Mouse (Mus musculus) ES-E14 (cell line): ENCODE results near the gene Zfp963. TPM values are rescaled to one million over a fixed set of nuclear protein-coding genes. Genes with fewer than 3 reads are reported as not detected.

ENCODE experiments used
- DNase-seq: peaks from one replicate; pipeline ENCODE4 v3.0.0-alpha.2; 2013; ENCODE audit warnings: low read depth, low spot score
- H3K27ac ChIP-seq: 2 replicates; pipeline ENCODE4 v1.5.1; 2012; ENCODE audit warnings: low read depth, mild to moderate bottlenecking, low read length, moderate library complexity, mixed read lengths; ENCODE audit not compliant: poor library complexity, insufficient read depth, severe bottlenecking
- H3K36me3 ChIP-seq: 2 replicates; pipeline ENCODE4 v1.6.1; 2012; ENCODE audit warnings: mild to moderate bottlenecking, low read length, moderate library complexity, mixed read lengths; ENCODE audit not compliant: control insufficient read depth, poor library complexity, insufficient read depth, severe bottlenecking
- H3K4me1 ChIP-seq, 2 experiments: fragments of 150-350 bp in 1 of 2; sonication (generic) in 1 of 2; 2 replicates each; pipeline ENCODE4 v1.6.1; 2012; ENCODE audit warnings: low read length in 2 of 2, mild to moderate bottlenecking in 1 of 2, mixed read lengths in 1 of 2; ENCODE audit not compliant: control insufficient read depth in 2 of 2, insufficient read depth in 2 of 2, poor library complexity in 1 of 2
- H3K4me3 ChIP-seq, 2 experiments: fragments of 150-350 bp in 1 of 2; sonication (generic) in 1 of 2; 2 replicates each; pipeline ENCODE4 v1.5.1; 2012; ENCODE audit warnings: low read length in 2 of 2, low read depth in 1 of 2, mild to moderate bottlenecking in 1 of 2, mixed read lengths in 1 of 2; ENCODE audit not compliant: insufficient read depth in 1 of 2, poor library complexity in 1 of 2, severe bottlenecking in 1 of 2
- H3K9ac ChIP-seq: 2 replicates; pipeline ENCODE4 v1.6.1; 2012; ENCODE audit warnings: low read depth, mild to moderate bottlenecking, low read length, mixed read lengths; ENCODE audit not compliant: poor library complexity, insufficient read depth, severe bottlenecking
- H3K9me3 ChIP-seq: fragments of 150-350 bp; sonication (generic); 2 replicates; pipeline ENCODE4 v1.6.1; 2012; ENCODE audit warnings: low read depth, mild to moderate bottlenecking, low read length; ENCODE audit not compliant: control insufficient read depth, insufficient read depth
- CHD2 ChIP-seq: IDR thresholded peaks from 2 replicates; pipeline ENCODE4 v1.6.1; 2014; ENCODE audit warnings: mild to moderate bottlenecking, low read depth, low read length, inconsistent platforms
- HCFC1 ChIP-seq: IDR thresholded peaks from 2 replicates; pipeline ENCODE4 v1.6.1; 2012; ENCODE audit warnings: low read length, inconsistent platforms, borderline replicate concordance; ENCODE audit not compliant: insufficient read depth
- MAFK ChIP-seq: IDR thresholded peaks from 2 replicates; pipeline ENCODE4 v1.6.1; 2014; ENCODE audit warnings: mild to moderate bottlenecking, low read depth, low read length, inconsistent platforms; ENCODE audit not compliant: insufficient read depth
- ZC3H11A ChIP-seq: IDR thresholded peaks from 2 replicates; pipeline ENCODE4 v1.6.1; 2012; ENCODE audit warnings: low read depth, mild to moderate bottlenecking, inconsistent platforms, low read length, borderline replicate concordance
- ZNF384 ChIP-seq: IDR thresholded peaks from 2 replicates; pipeline ENCODE4 v1.6.1; 2012; ENCODE audit warnings: low read depth, low read length, inconsistent platforms
- in situ Hi-C, 2 experiments: fragments of 600-800 bp; cut with MboI; formaldehyde crosslinking; loops; one replicate each; pipeline ENCODE4 v1.15.1; 2025; ENCODE audit warnings: low sequenced_read_pairs in 2 of 2, inconsistent platforms in 1 of 2; ENCODE audit not compliant: unreplicated experiment in 2 of 2
- total RNA-seq: library from RNA; depleted of rRNA; stranded (reverse); fragments of 300-350 nt; gene quantifications from 2 replicates; pipeline ENCODE4 v1.2.3, GENCODE M21; 2012

The Zfp963 gene
- total RNA-seq, 1 experiment, result 2.7 TPM

GRCm38 (mm10) chr8:69777111-69777510 lies 27.3 kb upstream of the Zfp963 start:
- Histone ChIP-seq H3K27ac (peak overlapping the region; percentile 70), H3K4me3 (peak overlapping the region; percentile 59 to 68), H3K9ac (peak overlapping the region; percentile 90), H3K9me3 (no peaks in the 10 kb centered on the region), H3K36me3 (no peaks in the 10 kb centered on the region), H3K4me1 (peaks cover 2 to 8% of the 10 kb centered on the region in 2 experiments; a peak in 3 of 4 replicates)
- in situ Hi-C loops, result no loop called here
- DNase-seq, result no peak
- TF ChIP-seq ZC3H11A, result no peak
- no peak for TF ChIP-seq ZNF384
- TF ChIP-seq CHD2, result no peak
- TF ChIP-seq MAFK, result no peak
- no peak for TF ChIP-seq HCFC1

- DNase-seq, result no peak
- in situ Hi-C loops, result no loop called here
- Histone ChIP-seq H3K9me3 (no peaks in the 10 kb centered on the region), H3K27ac (no peak overlapping the region), H3K4me3 (no peak overlapping the region), H3K36me3 (0 out of 2 replicates have a peak, but pooled peaks cover 2% of the 10 kb centered on the region), H3K4me1 (peaks cover 2 to 8% of the 10 kb centered on the region in 2 experiments; a peak in 3 of 4 replicates), H3K9ac (no peak overlapping the region)
- TF ChIP-seq ZNF384 (no peak), MAFK (no peak), ZC3H11A (no peak), CHD2 (no peak), HCFC1 (no peak)
Observed at GRCm38 (mm10) chr8:69775149-69775534, 25.4 kb upstream of the Zfp963 start.

GRCm38 (mm10) chr8:69774503-69775148 lies 24.9 kb upstream of the Zfp963 start, which contains the start of gene Gm20422:
Gene Gm20422 (minus strand): TSS chr8:69774886.
- in situ Hi-C loops, result no loop called here
- Histone ChIP-seq H3K36me3 (0 out of 2 replicates have a peak, but pooled peaks cover 2% of the 10 kb centered on the region), H3K9me3 (no peaks in the 10 kb centered on the region), H3K4me1 (peaks cover 2 to 8% of the 10 kb centered on the region in 2 experiments; a peak in 3 of 4 replicates), H3K27ac (peak within 1 kb of the TSS; percentile 95), H3K9ac (peak within 1 kb of the TSS; percentile 94), H3K4me3 (peak within 1 kb of the TSS; percentile 86 to 87)
- TF ChIP-seq ZNF384, result no peak
- TF ChIP-seq MAFK, result no peak
- TF ChIP-seq CHD2, result 0 out of 2 replicates have a peak, but pooled peaks have one; percentile 55
- peak; percentile 68; the same call in 1 of the 2 replicates for TF ChIP-seq HCFC1
- TF ChIP-seq ZC3H11A, result no peak
- DNase-seq, result peak; percentile 95

GRCm38 (mm10) chr8:69772106-69772505 lies 22.3 kb upstream of the Zfp963 start:
- no peaks in the 10 kb centered on the region for H3K9me3 ChIP-seq
- H3K36me3 ChIP-seq, result peaks cover 5% of the 10 kb centered on the region
- H3K9ac ChIP-seq, result no peak overlapping the region
- no peak for DNase-seq
- in situ Hi-C loops, result no loop called here
- TF ChIP-seq ZNF384, result no peak
- H3K4me3 ChIP-seq, result no peak overlapping the region
- no peak overlapping the region for H3K27ac ChIP-seq
- peaks cover 2 to 6% of the 10 kb centered on the region in 2 experiments; a peak in 3 of 4 replicates for H3K4me1 ChIP-seq

- no peak for DNase-seq
- no peak for TF ChIP-seq ZC3H11A
- TF ChIP-seq HCFC1, result no peak
- TF ChIP-seq MAFK, result no peak
- no peak for TF ChIP-seq CHD2
- TF ChIP-seq ZNF384, result no peak
- no peaks in the 10 kb centered on the region for H3K9me3 ChIP-seq
- H3K27ac ChIP-seq, result no peak overlapping the region
- no peak overlapping the region for H3K9ac ChIP-seq
- peaks cover 2 to 6% of the 10 kb centered on the region in 2 experiments; a peak in 3 of 4 replicates for H3K4me1 ChIP-seq
- peaks cover 5% of the 10 kb centered on the region for H3K36me3 ChIP-seq
- in situ Hi-C loops, result no loop called here
- H3K4me3 ChIP-seq, result no peak overlapping the region
Observed at GRCm38 (mm10) chr8:69771221-69771620, 21.5 kb upstream of the Zfp963 start.
